Mouse (Mus musculus) myocyte (in vitro differentiated cells): ENCODE results near the gene Mettl15.

Source experiments
- POLR2A ChIP-seq: IDR thresholded peaks from one replicate; pipeline ENCODE4 v1.6.1; 2011; ENCODE audit warnings: low read depth, mild to moderate bottlenecking, control low read depth, moderate library complexity; ENCODE audit not compliant: insufficient read length
- POLR2AphosphoS2 ChIP-seq: IDR thresholded peaks from one replicate; pipeline ENCODE4 v1.6.1; 2011; ENCODE audit warnings: low read depth, control low read depth; ENCODE audit not compliant: insufficient read length
- SRF ChIP-seq: IDR thresholded peaks from one replicate; pipeline ENCODE4 v1.6.1; 2011; ENCODE audit warnings: low read depth; ENCODE audit not compliant: control insufficient read depth, insufficient read length

DNA sequence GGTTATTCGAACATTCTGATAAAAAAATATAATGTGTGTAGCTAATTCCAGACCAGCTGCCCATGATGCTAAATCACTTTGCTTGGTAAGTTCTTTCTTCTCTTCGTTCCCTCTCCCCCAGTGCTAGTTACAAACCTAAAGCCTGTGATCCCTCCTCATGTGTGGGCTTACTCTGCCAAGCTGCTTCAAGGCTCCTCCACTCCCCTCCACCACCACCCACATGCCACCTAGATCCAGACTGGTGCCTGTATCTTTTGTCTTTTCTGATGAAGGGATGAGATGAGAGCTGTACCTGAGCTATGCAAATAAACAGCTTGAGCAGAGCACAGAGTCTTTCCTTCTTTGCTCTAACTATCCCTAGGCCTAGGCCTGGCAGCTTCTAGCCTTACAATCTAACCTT, 72.5 kb downstream of the Mettl15 start:
- TF ChIP-seq POLR2AphosphoS2: no peak
- no peak for TF ChIP-seq POLR2A
- TF ChIP-seq SRF: no peak
